17 mouse cellular contexts compared by ENCODE assay signal in the genomic region with DNA sequence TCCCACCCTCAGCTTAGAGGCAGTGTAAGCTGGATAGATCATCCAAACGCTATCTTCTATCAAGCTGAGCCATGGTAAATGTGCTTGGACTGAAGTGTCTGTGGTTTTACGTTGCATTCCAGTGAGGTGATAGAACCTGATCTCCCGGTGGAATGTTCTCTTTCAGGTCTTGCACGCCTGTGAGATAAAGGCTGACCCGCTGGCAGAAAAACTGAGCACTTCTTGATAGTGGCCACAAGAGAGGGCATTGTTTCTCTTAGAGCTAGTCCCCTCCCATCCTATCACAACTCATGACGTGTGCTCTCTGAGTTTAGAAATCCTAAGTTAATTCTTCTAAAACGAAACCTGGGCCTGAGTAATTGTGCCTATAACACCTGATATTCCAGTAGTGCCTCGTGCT.
DNase-seq lines count a peak whose midpoint lies in the region; ATAC-seq and TF ChIP-seq lines count a peak whose summit lies in the region.
"Had no signal": no experiment of that assay in that cellular context is flagged by ENCODE, and none has a peak within 500 bp of the region (broad histone marks: within the 10 kb centered on the region; RNA-seq: fewer than 3 reads in every experiment).

No protein-coding gene starts in this region.

- H3K9ac ChIP-seq in embryonic facial prominence, embryonic 14.5 days (ENCODE audit: low read depth, low read length) = no peak overlapping the region
- no peak overlapping the region for H3K9ac ChIP-seq in heart, postnatal 0 days (replicated peaks; ENCODE audit: low read depth, low read length)
- H3K9ac ChIP-seq in lung, postnatal 0 days (replicated peaks; ENCODE audit: low read depth) = no peak overlapping the region
- no peak overlapping the region for H3K9ac ChIP-seq in stomach, postnatal 0 days (ENCODE audit: low read length)
- H3K9ac ChIP-seq: limb, embryonic 15.5 days; neural tube, embryonic 12.5 days had no signal

- no peak overlapping the region for H3K4me2 ChIP-seq in embryonic facial prominence, embryonic 14.5 days (ENCODE audit: low read depth, low read length)
- no peak overlapping the region for H3K4me2 ChIP-seq in heart, postnatal 0 days (ENCODE audit: low read depth, low read length)
- H3K4me2 ChIP-seq in lung, postnatal 0 days (replicated peaks; ENCODE audit: low read depth, low read length) = no peak overlapping the region
- H3K4me2 ChIP-seq in stomach, postnatal 0 days (replicated peaks; ENCODE audit: low read depth) = no peak overlapping the region
- H3K4me2 ChIP-seq: limb, embryonic 15.5 days; neural tube, embryonic 12.5 days had no signal

- no peak for TF ChIP-seq EP300 in heart, postnatal 0 days (IDR thresholded peaks at IDR 0.05; ENCODE audit: low read depth)
- peak; percentile 69 for TF ChIP-seq EP300 in lung, postnatal 0 days (IDR thresholded peaks at IDR 0.05)
- TF ChIP-seq EP300 in stomach, postnatal 0 days (optimal IDR thresholded peaks at IDR 0.05) = no peak

- H3K27ac ChIP-seq in embryonic facial prominence, embryonic 14.5 days (replicated peaks; ENCODE audit: low read depth, low read length) = no peak overlapping the region
- no peak overlapping the region for H3K27ac ChIP-seq in embryonic facial prominence, embryonic 10.5 days (replicated peaks)
- peak overlapping the region; percentile 80 for H3K27ac ChIP-seq in heart, postnatal 0 days (ENCODE audit: low read depth)
- H3K27ac ChIP-seq in lung, postnatal 0 days (ENCODE audit: low read length) = no peak overlapping the region
- H3K27ac ChIP-seq in stomach, postnatal 0 days (replicated peaks) = no peak overlapping the region
- H3K27ac ChIP-seq: hindbrain, postnatal 0 days; limb, embryonic 15.5 days; neural tube, embryonic 12.5 days had no signal

- 63% methylated on average over 8 of the region's 8 CpGs for WGBS in embryonic facial prominence, embryonic 14.5 days
- 73% methylated on average over 8 of the region's 8 CpGs for whole genome bisulfite sequencing in embryonic facial prominence, embryonic 10.5 days
- 16% methylated on average over 8 of the region's 8 CpGs for WGBS in heart, postnatal 0 days
- 41% methylated on average over 8 of the region's 8 CpGs for WGBS in lung, postnatal 0 days
- WGBS in stomach, postnatal 0 days = 46% methylated on average over 8 of the region's 8 CpGs

- ATAC-seq in embryonic facial prominence, embryonic 14.5 days (ENCODE audit: low read depth) = peak; percentile 62; the same call in 1 of the 2 replicates
- ATAC-seq in heart, postnatal 0 days (ENCODE audit: insufficient read depth, low read depth) = peak; percentile 79
- ATAC-seq in lung, postnatal 0 days = peak; percentile 83
- ATAC-seq in stomach, postnatal 0 days (ENCODE audit: low FRiP score, low TSS enrichment) = peak; percentile 81
- ATAC-seq: forebrain, embryonic 16.5 days; hindbrain, postnatal 0 days had no signal

- no peaks in the 10 kb centered on the region for H3K27me3 ChIP-seq in embryonic facial prominence, embryonic 14.5 days (replicated peaks; ENCODE audit: control insufficient read depth, insufficient read depth, low read length)
- H3K27me3 ChIP-seq in embryonic facial prominence, embryonic 10.5 days (replicated peaks; ENCODE audit: low read depth, poor library complexity, severe bottlenecking) = no peaks in the 10 kb centered on the region
- no peaks in the 10 kb centered on the region for H3K27me3 ChIP-seq in heart, postnatal 0 days (ENCODE audit: control insufficient read depth, insufficient read depth, low read length)
- H3K27me3 ChIP-seq in lung, postnatal 0 days (replicated peaks; ENCODE audit: insufficient read depth, low read length) = no peaks in the 10 kb centered on the region
- no peaks in the 10 kb centered on the region for H3K27me3 ChIP-seq in stomach, postnatal 0 days (ENCODE audit: control insufficient read depth, insufficient read depth, low read length)
- H3K27me3 ChIP-seq: CH12.LX; limb, embryonic 15.5 days; neural tube, embryonic 12.5 days had no signal

- H3K9me3 ChIP-seq in embryonic facial prominence, embryonic 14.5 days (ENCODE audit: control insufficient read depth, low read length) = 0 out of 2 replicates have a peak, but pooled peaks cover 11% of the 10 kb centered on the region
- H3K9me3 ChIP-seq in embryonic facial prominence, embryonic 10.5 days = peaks cover 5% of the 10 kb centered on the region; the same call in 1 of the 2 replicates
- H3K9me3 ChIP-seq in heart, postnatal 0 days (replicated peaks; ENCODE audit: control insufficient read depth, low read length) = 0 out of 2 replicates have a peak, but pooled peaks cover 6% of the 10 kb centered on the region
- H3K9me3 ChIP-seq in lung, postnatal 0 days (ENCODE audit: low read length) = no peaks in the 10 kb centered on the region
- H3K9me3 ChIP-seq in stomach, postnatal 0 days (ENCODE audit: control insufficient read depth, low read length) = no peaks in the 10 kb centered on the region
- H3K9me3 ChIP-seq: limb, embryonic 15.5 days; neural tube, embryonic 12.5 days had no signal

- peak; percentile 62 for DNase-seq in embryonic facial prominence, embryonic 14.5 days (ENCODE audit: low spot score)
- no peak for DNase-seq in embryonic facial prominence, embryonic 10.5 days (ENCODE audit: low spot score)
- peak; percentile 59 for DNase-seq in heart, postnatal 0 days (ENCODE audit: low spot score)
- no peak for DNase-seq in heart, adult 11 months
- peak; percentile 71 for DNase-seq in lung, postnatal 0 days (ENCODE audit: low spot score)
- DNase-seq in stomach, postnatal 0 days (ENCODE audit: low spot score) = peak; percentile 46
- no peak for DNase-seq in cerebellum, adult 9-11 months
- no peak for DNase-seq in T-cell, adult 2 months (ENCODE audit: low spot score)
- DNase-seq: adrenal gland, adult 2 months; cerebellum, postnatal 10 days; kidney, adult 9 months; thymus, postnatal 14 days had no signal

- peaks cover 23% of the 10 kb centered on the region for H3K4me1 ChIP-seq in embryonic facial prominence, embryonic 14.5 days (ENCODE audit: control insufficient read depth, insufficient read depth, low read length)
- H3K4me1 ChIP-seq in embryonic facial prominence, embryonic 10.5 days = no peaks in the 10 kb centered on the region
- peaks cover 28% of the 10 kb centered on the region for H3K4me1 ChIP-seq in heart, postnatal 0 days (ENCODE audit: control insufficient read depth, insufficient read depth)
- H3K4me1 ChIP-seq in lung, postnatal 0 days (ENCODE audit: insufficient read depth, low read depth, low read length) = no peaks in the 10 kb centered on the region; the same call in 1 of the 2 replicates
- H3K4me1 ChIP-seq in stomach, postnatal 0 days (replicated peaks; ENCODE audit: control insufficient read depth, insufficient read depth) = no peaks in the 10 kb centered on the region; the same call in none of the 2 replicates
- H3K4me1 ChIP-seq: neural tube, embryonic 12.5 days had no signal

- H3K36me3 ChIP-seq in embryonic facial prominence, embryonic 14.5 days (ENCODE audit: control insufficient read depth, insufficient read depth, low read length) = no peaks in the 10 kb centered on the region
- no peaks in the 10 kb centered on the region for H3K36me3 ChIP-seq in embryonic facial prominence, embryonic 10.5 days (replicated peaks)
- no peaks in the 10 kb centered on the region for H3K36me3 ChIP-seq in heart, postnatal 0 days (replicated peaks; ENCODE audit: control insufficient read depth, insufficient read depth, low read length)
- H3K36me3 ChIP-seq in lung, postnatal 0 days (ENCODE audit: insufficient read depth, low read length) = no peaks in the 10 kb centered on the region
- H3K36me3 ChIP-seq in stomach, postnatal 0 days (ENCODE audit: control insufficient read depth, insufficient read depth, low read length) = no peaks in the 10 kb centered on the region
- H3K36me3 ChIP-seq: limb, embryonic 15.5 days; neural tube, embryonic 12.5 days had no signal

- peak; percentile 17; the same call in 1 of the 2 replicates for TF ChIP-seq CTCF in heart, postnatal 0 days (IDR thresholded peaks at IDR 0.05; ENCODE audit: low read depth)
- peak; percentile 21; the same call in 1 of the 2 replicates for TF ChIP-seq CTCF in lung, postnatal 0 days (IDR thresholded peaks at IDR 0.05)
- no peak for TF ChIP-seq CTCF in stomach, postnatal 0 days (IDR thresholded peaks at IDR 0.05; ENCODE audit: low read depth)

- H3K4me3 ChIP-seq in embryonic facial prominence, embryonic 14.5 days (ENCODE audit: low read depth, low read length) = no peak overlapping the region
- no peak overlapping the region for H3K4me3 ChIP-seq in embryonic facial prominence, embryonic 10.5 days
- H3K4me3 ChIP-seq in heart, postnatal 0 days (ENCODE audit: low read depth, low read length) = no peak overlapping the region
- no peak overlapping the region for H3K4me3 ChIP-seq in lung, postnatal 0 days (ENCODE audit: low read depth, low read length)
- no peak overlapping the region for H3K4me3 ChIP-seq in stomach, postnatal 0 days (ENCODE audit: low read depth, low read length)
- H3K4me3 ChIP-seq: limb, embryonic 15.5 days; neural tube, embryonic 12.5 days had no signal

Comparison
In these comparisons a context has a peak if more than half of its experiments do, and no peak if none do; other contexts are left out.
1. DNase-seq: peak in embryonic facial prominence, embryonic 14.5 days (single experiment), heart, postnatal 0 days (single experiment), lung, postnatal 0 days (single experiment) and stomach, postnatal 0 days (single experiment); none in embryonic facial prominence, embryonic 10.5 days (single experiment), heart, adult 11 months (single experiment), cerebellum, adult 9-11 months (single experiment) and T-cell, adult 2 months (single experiment).
2. Peak in every context shown above with its lines, with median percentiles within 50 percentile points of each other: ATAC-seq.